Mouse (Mus musculus): Measurements from ENCODE around the gene Stim1. TPM values are rescaled to one million over a fixed set of nuclear protein-coding genes. Genes with fewer than 3 reads are reported as not detected.

Gene Stim1
- total RNA-seq, 1 experiment = 22.4 TPM

- Histone ChIP-seq H3K9ac (ENCODE audit: insufficient read depth, low read depth, low read length, poor library complexity, severe bottlenecking) (no peak overlapping the region), H3K4me1 (ENCODE audit: control insufficient read depth in 2 of 2, insufficient read depth in 2 of 2, low read length in 2 of 2, poor library complexity in 1 of 2) (no peaks in the 10 kb centered on the region), H3K27ac (ENCODE audit: insufficient read depth, low read depth, low read length, poor library complexity, severe bottlenecking) (no peak overlapping the region), H3K36me3 (ENCODE audit: control insufficient read depth, insufficient read depth, low read length, poor library complexity, severe bottlenecking) (no peaks in the 10 kb centered on the region), H3K4me3 (ENCODE audit: insufficient read depth in 1 of 2, low read depth in 1 of 2, low read length in 2 of 2, poor library complexity in 1 of 2, severe bottlenecking in 1 of 2) (no peak overlapping the region), H3K9me3 (ENCODE audit: control insufficient read depth, insufficient read depth, low read depth, low read length) (no peaks in the 10 kb centered on the region)
- no peak for DNase-seq (ENCODE audit: low read depth, low spot score)
- TF ChIP-seq CHD2 (IDR thresholded peaks at IDR 0.05; ENCODE audit: low read depth, low read length) (no peak), MAFK (IDR thresholded peaks at IDR 0.05; ENCODE audit: insufficient read depth, low read depth, low read length) (no peak), ZC3H11A (IDR thresholded peaks at IDR 0.05; ENCODE audit: borderline replicate concordance, low read depth, low read length) (no peak), ZNF384 (IDR thresholded peaks at IDR 0.05; ENCODE audit: low read depth, low read length) (no peak), HCFC1 (IDR thresholded peaks at IDR 0.05; ENCODE audit: borderline replicate concordance, insufficient read depth, low read length) (no peak)
- in situ Hi-C loops (cut with MboI; ENCODE audit: low sequenced_read_pairs in 2 of 2, unreplicated experiment in 2 of 2) = no loop called here
Measured at GRCm38 (mm10) chr7:102333741-102334140, 66.1 kb downstream of the Stim1 start.

- H3K9ac ChIP-seq (ENCODE audit: insufficient read depth, low read depth, low read length, poor library complexity, severe bottlenecking) = no peak overlapping the region
- in situ Hi-C loops (cut with MboI; ENCODE audit: low sequenced_read_pairs in 2 of 2, unreplicated experiment in 2 of 2) = no loop called here
- DNase-seq (ENCODE audit: low read depth, low spot score) = no peak
- no peak overlapping the region for H3K4me3 ChIP-seq (ENCODE audit: insufficient read depth in 1 of 2, low read depth in 1 of 2, low read length in 2 of 2, poor library complexity in 1 of 2, severe bottlenecking in 1 of 2)
- TF ChIP-seq MAFK (IDR thresholded peaks at IDR 0.05; ENCODE audit: insufficient read depth, low read depth, low read length) = no peak
- TF ChIP-seq ZNF384 (IDR thresholded peaks at IDR 0.05; ENCODE audit: low read depth, low read length) = no peak
- TF ChIP-seq HCFC1 (IDR thresholded peaks at IDR 0.05; ENCODE audit: borderline replicate concordance, insufficient read depth, low read length) = no peak
- no peak for TF ChIP-seq CHD2 (IDR thresholded peaks at IDR 0.05; ENCODE audit: low read depth, low read length)
- no peak for TF ChIP-seq ZC3H11A (IDR thresholded peaks at IDR 0.05; ENCODE audit: borderline replicate concordance, low read depth, low read length)
- H3K4me1 ChIP-seq (ENCODE audit: control insufficient read depth in 2 of 2, insufficient read depth in 2 of 2, low read length in 2 of 2, poor library complexity in 1 of 2) = no peaks in the 10 kb centered on the region
- H3K36me3 ChIP-seq (ENCODE audit: control insufficient read depth, insufficient read depth, low read length, poor library complexity, severe bottlenecking) = no peaks in the 10 kb centered on the region
- H3K27ac ChIP-seq (ENCODE audit: insufficient read depth, low read depth, low read length, poor library complexity, severe bottlenecking) = no peak overlapping the region
- H3K9me3 ChIP-seq (ENCODE audit: control insufficient read depth, insufficient read depth, low read depth, low read length) = no peaks in the 10 kb centered on the region
Measured at GRCm38 (mm10) chr7:102337326-102337725, 69.7 kb downstream of the Stim1 start.

- DNase-seq (ENCODE audit: low read depth, low spot score) = no peak
- Histone ChIP-seq H3K9ac (ENCODE audit: insufficient read depth, low read depth, low read length, poor library complexity, severe bottlenecking) (no peak overlapping the region), H3K36me3 (ENCODE audit: control insufficient read depth, insufficient read depth, low read length, poor library complexity, severe bottlenecking) (no peaks in the 10 kb centered on the region), H3K9me3 (ENCODE audit: control insufficient read depth, insufficient read depth, low read depth, low read length) (no peaks in the 10 kb centered on the region), H3K4me1 (ENCODE audit: control insufficient read depth in 2 of 2, insufficient read depth in 2 of 2, low read length in 2 of 2, poor library complexity in 1 of 2) (no peaks in the 10 kb centered on the region), H3K4me3 (ENCODE audit: insufficient read depth in 1 of 2, low read depth in 1 of 2, low read length in 2 of 2, poor library complexity in 1 of 2, severe bottlenecking in 1 of 2) (no peak overlapping the region), H3K27ac (ENCODE audit: insufficient read depth, low read depth, low read length, poor library complexity, severe bottlenecking) (no peak overlapping the region)
- in situ Hi-C loops (cut with MboI; ENCODE audit: low sequenced_read_pairs in 2 of 2, unreplicated experiment in 2 of 2) = no loop called here
- TF ChIP-seq ZNF384 (IDR thresholded peaks at IDR 0.05; ENCODE audit: low read depth, low read length) (no peak), CHD2 (IDR thresholded peaks at IDR 0.05; ENCODE audit: low read depth, low read length) (no peak), ZC3H11A (IDR thresholded peaks at IDR 0.05; ENCODE audit: borderline replicate concordance, low read depth, low read length) (no peak), HCFC1 (IDR thresholded peaks at IDR 0.05; ENCODE audit: borderline replicate concordance, insufficient read depth, low read length) (no peak), MAFK (IDR thresholded peaks at IDR 0.05; ENCODE audit: insufficient read depth, low read depth, low read length) (no peak)
Measured at GRCm38 (mm10) chr7:102337898-102338297, 70.3 kb downstream of the Stim1 start.

- H3K36me3 ChIP-seq (ENCODE audit: control insufficient read depth, insufficient read depth, low read length, poor library complexity, severe bottlenecking) = no peaks in the 10 kb centered on the region
- no peak overlapping the region for H3K27ac ChIP-seq (ENCODE audit: insufficient read depth, low read depth, low read length, poor library complexity, severe bottlenecking)
- in situ Hi-C loops (cut with MboI; ENCODE audit: low sequenced_read_pairs in 2 of 2, unreplicated experiment in 2 of 2) = no loop called here
- TF ChIP-seq ZC3H11A (IDR thresholded peaks at IDR 0.05; ENCODE audit: borderline replicate concordance, low read depth, low read length) (no peak), ZNF384 (IDR thresholded peaks at IDR 0.05; ENCODE audit: low read depth, low read length) (no peak), CHD2 (IDR thresholded peaks at IDR 0.05; ENCODE audit: low read depth, low read length) (no peak), HCFC1 (IDR thresholded peaks at IDR 0.05; ENCODE audit: borderline replicate concordance, insufficient read depth, low read length) (no peak), MAFK (IDR thresholded peaks at IDR 0.05; ENCODE audit: insufficient read depth, low read depth, low read length) (no peak)
- DNase-seq (ENCODE audit: low read depth, low spot score) = no peak
- no peak overlapping the region for H3K4me3 ChIP-seq (ENCODE audit: insufficient read depth in 1 of 2, low read depth in 1 of 2, low read length in 2 of 2, poor library complexity in 1 of 2, severe bottlenecking in 1 of 2)
- no peaks in the 10 kb centered on the region for H3K4me1 ChIP-seq (ENCODE audit: control insufficient read depth in 2 of 2, insufficient read depth in 2 of 2, low read length in 2 of 2, poor library complexity in 1 of 2)
- no peak overlapping the region for H3K9ac ChIP-seq (ENCODE audit: insufficient read depth, low read depth, low read length, poor library complexity, severe bottlenecking)
- no peaks in the 10 kb centered on the region for H3K9me3 ChIP-seq (ENCODE audit: control insufficient read depth, insufficient read depth, low read depth, low read length)
Measured at GRCm38 (mm10) chr7:102338956-102339355, 71.3 kb downstream of the Stim1 start.

GRCm38 (mm10) chr7:102345893-102346292 is 78.3 kb downstream of the Stim1 start:
- Histone ChIP-seq H3K9me3 (ENCODE audit: control insufficient read depth, insufficient read depth, low read depth, low read length) (no peaks in the 10 kb centered on the region), H3K9ac (ENCODE audit: insufficient read depth, low read depth, low read length, poor library complexity, severe bottlenecking) (no peak overlapping the region), H3K36me3 (ENCODE audit: control insufficient read depth, insufficient read depth, low read length, poor library complexity, severe bottlenecking) (no peaks in the 10 kb centered on the region), H3K4me1 (ENCODE audit: control insufficient read depth in 2 of 2, insufficient read depth in 2 of 2, low read length in 2 of 2, poor library complexity in 1 of 2) (no peaks in the 10 kb centered on the region), H3K4me3 (ENCODE audit: insufficient read depth in 1 of 2, low read depth in 1 of 2, low read length in 2 of 2, poor library complexity in 1 of 2, severe bottlenecking in 1 of 2) (no peak overlapping the region), H3K27ac (ENCODE audit: insufficient read depth, low read depth, low read length, poor library complexity, severe bottlenecking) (no peak overlapping the region)
- TF ChIP-seq MAFK (IDR thresholded peaks at IDR 0.05; ENCODE audit: insufficient read depth, low read depth, low read length) = no peak
- no peak for DNase-seq (ENCODE audit: low read depth, low spot score)
- in situ Hi-C loops (cut with MboI; ENCODE audit: low sequenced_read_pairs in 2 of 2, unreplicated experiment in 2 of 2) = no loop called here

All from ES-E14 (cell line).